Mouse (Mus musculus) MEL (cell line): ENCODE data around the gene Lbh. TPM values are rescaled to one million over a fixed set of nuclear protein-coding genes. Genes with fewer than 3 reads are reported as not detected.

Source experiments
- DNase-seq: peaks from one replicate; pipeline ENCODE4 v3.0.0; 2011; ENCODE audit warnings: low read depth, low spot score
- H3K27ac ChIP-seq: 2 replicates; pipeline ENCODE4 v1.5.1; 2012; ENCODE audit warnings: low read depth, mild to moderate bottlenecking, control low read depth, low read length, moderate library complexity; ENCODE audit not compliant: control insufficient read depth
- H3K27me3 ChIP-seq, 2 experiments: fragments of 150-350 bp in 1 of 2; sonication (generic) in 1 of 2; 2 replicates each; pipeline ENCODE4 v1.6.1; 2012; ENCODE audit warnings: low read length in 2 of 2, mild to moderate bottlenecking in 2 of 2, improper control_type of control experiment in 1 of 2, moderate library complexity in 1 of 2; ENCODE audit not compliant: insufficient read depth in 2 of 2, control insufficient read depth in 1 of 2
- H3K36me3 ChIP-seq, 2 experiments: 2 replicates each; pipeline ENCODE4 v1.6.1; 2012 to 2014; ENCODE audit warnings: low read length in 2 of 2, improper control_type of control experiment in 1 of 2, inconsistent platforms in 1 of 2, mild to moderate bottlenecking in 1 of 2; ENCODE audit not compliant: insufficient read depth in 2 of 2, control insufficient read depth in 1 of 2
- H3K4me1 ChIP-seq, 2 experiments: fragments of 150-350 bp in 1 of 2; sonication (generic) in 1 of 2; 2 replicates each; pipeline ENCODE4 v1.6.1; 2012; ENCODE audit warnings: low read length in 2 of 2, improper control_type of control experiment in 1 of 2, mild to moderate bottlenecking in 1 of 2; ENCODE audit not compliant: insufficient read depth in 2 of 2, control insufficient read depth in 1 of 2
- H3K4me3 ChIP-seq, 2 experiments: fragments of 150-350 bp in 1 of 2; sonication (generic) in 1 of 2; 2 replicates each; pipeline ENCODE4 v1.5.1; 2012; ENCODE audit warnings: low read depth in 2 of 2, low read length in 2 of 2, mild to moderate bottlenecking in 2 of 2, moderate library complexity in 2 of 2, control low read depth in 1 of 2, improper control_type of control experiment in 1 of 2; ENCODE audit not compliant: control insufficient read depth in 1 of 2, insufficient read depth in 1 of 2
- H3K79me2 ChIP-seq: 2 replicates; pipeline ENCODE4 v1.6.1; 2012; ENCODE audit warnings: mild to moderate bottlenecking, low read length, moderate library complexity; ENCODE audit not compliant: control insufficient read depth, poor library complexity, insufficient read depth
- H3K9ac ChIP-seq: 2 replicates; pipeline ENCODE4 v1.6.1; 2012; ENCODE audit warnings: low read depth, mild to moderate bottlenecking, control low read depth, low read length, moderate library complexity; ENCODE audit not compliant: control insufficient read depth, poor library complexity, severe bottlenecking
- H3K9me3 ChIP-seq: fragments of 150-350 bp; sonication (generic); replicated peaks from 2 replicates; pipeline ENCODE4 v1.6.1; 2012; ENCODE audit warnings: mild to moderate bottlenecking, low read length, improper control_type of control experiment, moderate library complexity; ENCODE audit not compliant: insufficient read depth
- BHLHE40 ChIP-seq: IDR thresholded peaks from 2 replicates; pipeline ENCODE4 v1.6.1; 2012; ENCODE audit warnings: low read depth, mild to moderate bottlenecking, inconsistent platforms, low read length, improper control_type of control experiment, borderline replicate concordance
- CHD1 ChIP-seq: IDR thresholded peaks from 2 replicates; pipeline ENCODE4 v1.6.1; 2012; ENCODE audit warnings: low read depth, mild to moderate bottlenecking, inconsistent platforms, low read length, improper control_type of control experiment
- ELF1 ChIP-seq: IDR thresholded peaks from 2 replicates; pipeline ENCODE4 v1.6.1; 2014; ENCODE audit warnings: low read depth, mild to moderate bottlenecking, inconsistent platforms, low read length, improper control_type of control experiment, moderate library complexity
- EP300 ChIP-seq, 2 experiments: IDR thresholded peaks; 2 replicates each; pipeline ENCODE4 v1.6.1; 2011; ENCODE audit warnings: improper control_type of control experiment in 2 of 2, low read length in 2 of 2, low read depth in 1 of 2, mild to moderate bottlenecking in 1 of 2
- HCFC1 ChIP-seq: IDR thresholded peaks from 2 replicates; pipeline ENCODE4 v1.6.1; 2012; ENCODE audit warnings: low read depth, mild to moderate bottlenecking, inconsistent platforms, low read length, improper control_type of control experiment, moderate library complexity
- JUND ChIP-seq: IDR thresholded peaks from 2 replicates; pipeline ENCODE4 v1.6.1; 2011; ENCODE audit warnings: low read depth, mild to moderate bottlenecking, improper control_type of control experiment, low read length
- KAT2A ChIP-seq: conservative IDR thresholded peaks from 2 replicates; pipeline ENCODE4 v1.6.1; 2012; ENCODE audit warnings: low read depth, low read length, improper control_type of control experiment, inconsistent platforms
- MAFK ChIP-seq: IDR thresholded peaks from 2 replicates; pipeline ENCODE4 v1.6.1; 2011; ENCODE audit warnings: low read depth, mild to moderate bottlenecking, low read length, improper control_type of control experiment, borderline replicate concordance
- MAZ ChIP-seq: IDR thresholded peaks from 2 replicates; pipeline ENCODE4 v1.6.1; 2012; ENCODE audit warnings: low read depth, mild to moderate bottlenecking, inconsistent platforms, low read length, improper control_type of control experiment
- MEF2A ChIP-seq: IDR thresholded peaks from 2 replicates; pipeline ENCODE4 v1.6.1; 2014; ENCODE audit warnings: low read depth, mild to moderate bottlenecking, inconsistent platforms, low read length, improper control_type of control experiment; ENCODE audit not compliant: poor library complexity, insufficient replicate concordance, severe bottlenecking; ENCODE audit errors: extremely low read depth
- MXI1 ChIP-seq: IDR thresholded peaks from 2 replicates; pipeline ENCODE4 v1.6.1; 2011; ENCODE audit warnings: mild to moderate bottlenecking, low read depth, low read length, improper control_type of control experiment
- POLR2AphosphoS2 ChIP-seq: IDR thresholded peaks from 2 replicates; pipeline ENCODE4 v1.6.1; 2011; ENCODE audit warnings: low read length, improper control_type of control experiment
- RCOR1 ChIP-seq: IDR thresholded peaks from 2 replicates; pipeline ENCODE4 v1.6.1; 2012; ENCODE audit warnings: low read depth, mild to moderate bottlenecking, inconsistent platforms, low read length, improper control_type of control experiment
- SIN3A ChIP-seq: IDR thresholded peaks from 2 replicates; pipeline ENCODE4 v1.6.1; 2012; ENCODE audit warnings: low read length, improper control_type of control experiment, inconsistent platforms
- SMC3 ChIP-seq: IDR thresholded peaks from 2 replicates; pipeline ENCODE4 v1.6.1; 2011; ENCODE audit warnings: low read depth, low read length, improper control_type of control experiment
- USF2 ChIP-seq, 2 experiments: IDR thresholded peaks; 2 replicates each; pipeline ENCODE4 v1.6.1; 2011 to 2012; ENCODE audit warnings: improper control_type of control experiment in 2 of 2, low read length in 2 of 2, borderline replicate concordance in 1 of 2, inconsistent platforms in 1 of 2, low read depth in 1 of 2, mild to moderate bottlenecking in 1 of 2; ENCODE audit not compliant: insufficient read depth in 1 of 2
- ZMIZ1 ChIP-seq: IDR thresholded peaks from 2 replicates; pipeline ENCODE4 v1.6.1; 2012; ENCODE audit warnings: low read depth, mild to moderate bottlenecking, inconsistent platforms, low read length, improper control_type of control experiment, moderate library complexity
- polyA plus RNA-seq, 2 experiments: library from polyadenylated mRNA; stranded (reverse) in 1 of 2; unstranded in 1 of 2; fragments of >175 nt in 1 of 2; fragments of >200 nt in 1 of 2; gene quantifications; 2 replicates each; pipeline versions ENCODE4 v1.2.1 to v1.2.4; 2012; ENCODE audit warnings: low replicate concordance in 2 of 2, low read depth in 1 of 2; ENCODE audit not compliant: insufficient read length in 2 of 2, insufficient read depth in 1 of 2, missing spikeins in 1 of 2
- total RNA-seq: library from RNA; depleted of rRNA; stranded (reverse); fragments of 300-350 nt; gene quantifications from 2 replicates; pipeline ENCODE4 v1.2.3, GENCODE M21; 2012

Lbh gene
- total and polyA plus RNA-seq, 3 experiments: not detected

- no peaks in the 10 kb centered on the region for H3K9me3 ChIP-seq
- TF ChIP-seq MAZ (no peak), KAT2A (no peak), EP300 (IDR thresholded peaks at IDR 0.05; ENCODE audit: low read depth in 1 of 2, low read length in 2 of 2) (no peak), SIN3A (no peak), SMC3 (no peak), ZMIZ1 (no peak), JUND (no peak), CHD1 (no peak), MEF2A (no peak), MAFK (no peak), ELF1 (no peak), POLR2AphosphoS2 (no peak), MXI1 (no peak)
- TF ChIP-seq, all 39 proteins: peak for 0
- Histone ChIP-seq H3K36me3 (no peaks in the 10 kb centered on the region), H3K4me3 (no peak overlapping the region), H3K27me3 (no peaks in the 10 kb centered on the region; a peak in 1 of 4 replicates), H3K27ac (no peak overlapping the region), H3K4me1 (no peaks in the 10 kb centered on the region), H3K79me2 (no peaks in the 10 kb centered on the region), H3K9ac (no peak overlapping the region)
- no peak for DNase-seq
Measured at GRCm38 (mm10) chr17:72897961-72898360, 20.1 kb upstream of the Lbh start.

GRCm38 (mm10) chr17:72898775-72899174, 19.3 kb upstream of the Lbh start:
- H3K27ac ChIP-seq: no peak overlapping the region
- H3K4me3 ChIP-seq: no peak overlapping the region
- H3K9ac ChIP-seq: no peak overlapping the region
- TF ChIP-seq BHLHE40 (no peak), MAZ (no peak), MAFK (no peak), RCOR1 (no peak)
- no peaks in the 10 kb centered on the region for H3K9me3 ChIP-seq
- no peaks in the 10 kb centered on the region for H3K79me2 ChIP-seq
- no peaks in the 10 kb centered on the region for H3K27me3 ChIP-seq
- DNase-seq: no peak
- H3K36me3 ChIP-seq: no peaks in the 10 kb centered on the region
- H3K4me1 ChIP-seq: no peaks in the 10 kb centered on the region

GRCm38 (mm10) chr17:72901021-72901420, 17.1 kb upstream of the Lbh start:
- Histone ChIP-seq H3K27ac (no peak overlapping the region), H3K9me3 (no peaks in the 10 kb centered on the region), H3K4me3 (no peak overlapping the region), H3K36me3 (no peaks in the 10 kb centered on the region), H3K27me3 (no peaks in the 10 kb centered on the region), H3K79me2 (no peaks in the 10 kb centered on the region), H3K4me1 (no peaks in the 10 kb centered on the region), H3K9ac (no peak overlapping the region)
- DNase-seq: no peak
- TF ChIP-seq HCFC1 (no peak), USF2 (IDR thresholded peaks at IDR 0.05; ENCODE audit: borderline replicate concordance in 1 of 2, insufficient read depth in 1 of 2, low read depth in 1 of 2, low read length in 2 of 2) (no peak)
